Mouse (Mus musculus) MEL (cell line): ENCODE measurements around the gene Rps6ka1. TPM values are rescaled to one million over a fixed set of nuclear protein-coding genes. Genes with fewer than 3 reads are reported as not detected.

Source experiments
- DNase-seq: peaks from one replicate; pipeline ENCODE4 v3.0.0; 2011; ENCODE audit warnings: low read depth, low spot score
- H3K27ac ChIP-seq: 2 replicates; pipeline ENCODE4 v1.5.1; 2012; ENCODE audit warnings: low read depth, mild to moderate bottlenecking, control low read depth, low read length, moderate library complexity; ENCODE audit not compliant: control insufficient read depth
- H3K27me3 ChIP-seq, 2 experiments: fragments of 150-350 bp in 1 of 2; sonication (generic) in 1 of 2; 2 replicates each; pipeline ENCODE4 v1.6.1; 2012; ENCODE audit warnings: low read length in 2 of 2, mild to moderate bottlenecking in 2 of 2, improper control_type of control experiment in 1 of 2, moderate library complexity in 1 of 2; ENCODE audit not compliant: insufficient read depth in 2 of 2, control insufficient read depth in 1 of 2
- H3K36me3 ChIP-seq, 2 experiments: 2 replicates each; pipeline ENCODE4 v1.6.1; 2012 to 2014; ENCODE audit warnings: low read length in 2 of 2, improper control_type of control experiment in 1 of 2, inconsistent platforms in 1 of 2, mild to moderate bottlenecking in 1 of 2; ENCODE audit not compliant: insufficient read depth in 2 of 2, control insufficient read depth in 1 of 2
- H3K4me1 ChIP-seq, 2 experiments: fragments of 150-350 bp in 1 of 2; sonication (generic) in 1 of 2; 2 replicates each; pipeline ENCODE4 v1.6.1; 2012; ENCODE audit warnings: low read length in 2 of 2, improper control_type of control experiment in 1 of 2, mild to moderate bottlenecking in 1 of 2; ENCODE audit not compliant: insufficient read depth in 2 of 2, control insufficient read depth in 1 of 2
- H3K4me3 ChIP-seq, 2 experiments: fragments of 150-350 bp in 1 of 2; sonication (generic) in 1 of 2; 2 replicates each; pipeline ENCODE4 v1.5.1; 2012; ENCODE audit warnings: low read depth in 2 of 2, low read length in 2 of 2, mild to moderate bottlenecking in 2 of 2, moderate library complexity in 2 of 2, control low read depth in 1 of 2, improper control_type of control experiment in 1 of 2; ENCODE audit not compliant: control insufficient read depth in 1 of 2, insufficient read depth in 1 of 2
- H3K79me2 ChIP-seq: 2 replicates; pipeline ENCODE4 v1.6.1; 2012; ENCODE audit warnings: mild to moderate bottlenecking, low read length, moderate library complexity; ENCODE audit not compliant: control insufficient read depth, poor library complexity, insufficient read depth
- H3K9ac ChIP-seq: 2 replicates; pipeline ENCODE4 v1.6.1; 2012; ENCODE audit warnings: low read depth, mild to moderate bottlenecking, control low read depth, low read length, moderate library complexity; ENCODE audit not compliant: control insufficient read depth, poor library complexity, severe bottlenecking
- H3K9me3 ChIP-seq: fragments of 150-350 bp; sonication (generic); replicated peaks from 2 replicates; pipeline ENCODE4 v1.6.1; 2012; ENCODE audit warnings: mild to moderate bottlenecking, low read length, improper control_type of control experiment, moderate library complexity; ENCODE audit not compliant: insufficient read depth
- BHLHE40 ChIP-seq: IDR thresholded peaks from 2 replicates; pipeline ENCODE4 v1.6.1; 2012; ENCODE audit warnings: low read depth, mild to moderate bottlenecking, inconsistent platforms, low read length, improper control_type of control experiment, borderline replicate concordance
- CHD1 ChIP-seq: IDR thresholded peaks from 2 replicates; pipeline ENCODE4 v1.6.1; 2012; ENCODE audit warnings: low read depth, mild to moderate bottlenecking, inconsistent platforms, low read length, improper control_type of control experiment
- CHD2 ChIP-seq: IDR thresholded peaks from 2 replicates; pipeline ENCODE4 v1.6.1; 2011; ENCODE audit warnings: low read length, improper control_type of control experiment
- CTCF ChIP-seq, 3 experiments: IDR thresholded peaks in 2 of 3; conservative IDR thresholded peaks in 1 of 3; 2 replicates each; pipeline ENCODE4 v1.5.1; 2011 to 2012; ENCODE audit warnings: low read length in 3 of 3, low read depth in 2 of 3, mild to moderate bottlenecking in 2 of 3, improper control_type of control experiment in 1 of 3, inconsistent platforms in 1 of 3, mixed read lengths in 1 of 3, moderate library complexity in 1 of 3; ENCODE audit not compliant: control insufficient read depth in 1 of 3, insufficient read depth in 1 of 3, poor library complexity in 1 of 3, severe bottlenecking in 1 of 3
- ETS1 ChIP-seq: IDR thresholded peaks from 2 replicates; pipeline ENCODE4 v1.6.1; 2012; ENCODE audit warnings: low read depth, mild to moderate bottlenecking, inconsistent platforms, low read length, improper control_type of control experiment, moderate library complexity
- GABPA ChIP-seq: IDR thresholded peaks from 2 replicates; pipeline ENCODE4 v1.6.1; 2012; ENCODE audit warnings: low read depth, mild to moderate bottlenecking, inconsistent platforms, low read length, improper control_type of control experiment, moderate library complexity
- GATA1 ChIP-seq: IDR thresholded peaks from 2 replicates; pipeline ENCODE4 v1.6.1; 2011; ENCODE audit warnings: low read depth, low read length, improper control_type of control experiment
- JUND ChIP-seq: IDR thresholded peaks from 2 replicates; pipeline ENCODE4 v1.6.1; 2011; ENCODE audit warnings: low read depth, mild to moderate bottlenecking, improper control_type of control experiment, low read length
- MAX ChIP-seq: IDR thresholded peaks from 2 replicates; pipeline ENCODE4 v1.6.1; 2011; ENCODE audit warnings: low read length, improper control_type of control experiment
- MAZ ChIP-seq: IDR thresholded peaks from 2 replicates; pipeline ENCODE4 v1.6.1; 2012; ENCODE audit warnings: low read depth, mild to moderate bottlenecking, inconsistent platforms, low read length, improper control_type of control experiment
- MEF2A ChIP-seq: IDR thresholded peaks from 2 replicates; pipeline ENCODE4 v1.6.1; 2014; ENCODE audit warnings: low read depth, mild to moderate bottlenecking, inconsistent platforms, low read length, improper control_type of control experiment; ENCODE audit not compliant: poor library complexity, insufficient replicate concordance, severe bottlenecking; ENCODE audit errors: extremely low read depth
- MXI1 ChIP-seq: IDR thresholded peaks from 2 replicates; pipeline ENCODE4 v1.6.1; 2011; ENCODE audit warnings: mild to moderate bottlenecking, low read depth, low read length, improper control_type of control experiment
- MYB ChIP-seq: IDR thresholded peaks from 2 replicates; pipeline ENCODE4 v1.6.1; 2011; ENCODE audit warnings: mild to moderate bottlenecking, low read depth, low read length, improper control_type of control experiment
- NELFE ChIP-seq: IDR thresholded peaks from 2 replicates; pipeline ENCODE4 v1.6.1; 2011; ENCODE audit warnings: low read depth, low read length, improper control_type of control experiment
- NRF1 ChIP-seq: IDR thresholded peaks from 2 replicates; pipeline ENCODE4 v1.6.1; 2014; ENCODE audit warnings: low read depth, mild to moderate bottlenecking, inconsistent platforms, low read length, improper control_type of control experiment, moderate library complexity; ENCODE audit not compliant: poor library complexity, insufficient read depth, severe bottlenecking
- POLR2AphosphoS5 ChIP-seq: IDR thresholded peaks from 2 replicates; pipeline ENCODE4 v1.6.1; 2012; ENCODE audit warnings: low read depth, borderline replicate concordance, mild to moderate bottlenecking, inconsistent platforms, low read length, moderate library complexity, mixed read lengths
- SMC3 ChIP-seq: IDR thresholded peaks from 2 replicates; pipeline ENCODE4 v1.6.1; 2011; ENCODE audit warnings: low read depth, low read length, improper control_type of control experiment
- TCF12 ChIP-seq: IDR thresholded peaks from 2 replicates; pipeline ENCODE4 v1.6.1; 2014; ENCODE audit warnings: low read depth, mild to moderate bottlenecking, inconsistent platforms, low read length, improper control_type of control experiment, moderate library complexity
- USF1 ChIP-seq: IDR thresholded peaks from 2 replicates; pipeline ENCODE4 v1.6.1; 2014; ENCODE audit warnings: low read depth, mild to moderate bottlenecking, inconsistent platforms, low read length, improper control_type of control experiment, moderate library complexity
- ZC3H11A ChIP-seq: IDR thresholded peaks from 2 replicates; pipeline ENCODE4 v1.6.1; 2012; ENCODE audit warnings: low read depth, mild to moderate bottlenecking, inconsistent platforms, low read length, improper control_type of control experiment
- ZKSCAN1 ChIP-seq: IDR thresholded peaks from 2 replicates; pipeline ENCODE4 v1.6.1; 2012; ENCODE audit warnings: low read depth, mild to moderate bottlenecking, inconsistent platforms, low read length, improper control_type of control experiment, moderate library complexity
- ZMIZ1 ChIP-seq: IDR thresholded peaks from 2 replicates; pipeline ENCODE4 v1.6.1; 2012; ENCODE audit warnings: low read depth, mild to moderate bottlenecking, inconsistent platforms, low read length, improper control_type of control experiment, moderate library complexity
- ZNF384 ChIP-seq: IDR thresholded peaks from 2 replicates; pipeline ENCODE4 v1.6.1; 2012; ENCODE audit warnings: low read depth, mild to moderate bottlenecking, inconsistent platforms, low read length, improper control_type of control experiment
- polyA plus RNA-seq, 2 experiments: library from polyadenylated mRNA; stranded (reverse) in 1 of 2; unstranded in 1 of 2; fragments of >175 nt in 1 of 2; fragments of >200 nt in 1 of 2; gene quantifications; 2 replicates each; pipeline versions ENCODE4 v1.2.1 to v1.2.4; 2012; ENCODE audit warnings: low replicate concordance in 2 of 2, low read depth in 1 of 2; ENCODE audit not compliant: insufficient read length in 2 of 2, insufficient read depth in 1 of 2, missing spikeins in 1 of 2
- total RNA-seq: library from RNA; depleted of rRNA; stranded (reverse); fragments of 300-350 nt; gene quantifications from 2 replicates; pipeline ENCODE4 v1.2.3, GENCODE M21; 2012

Gene Rps6ka1
- total and polyA plus RNA-seq, 3 experiments: 45.3 to 68.9 TPM; not detected in 1

- Histone ChIP-seq H3K4me1 (no peaks in the 10 kb centered on the region), H3K4me3 (no peak overlapping the region), H3K9me3 (no peaks in the 10 kb centered on the region)
- no peak for DNase-seq
- TF ChIP-seq SMC3 (0 out of 2 replicates have a peak, but pooled peaks have one; percentile 3), USF1 (no peak), JUND (no peak), MYB (no peak), CTCF (IDR thresholded peaks at IDR 0.05 in 2 of 3, conservative IDR thresholded peaks at IDR 0.05 in 1 of 3; ENCODE audit: control insufficient read depth in 1 of 3, insufficient read depth in 1 of 3, low read depth in 2 of 3, low read length in 3 of 3, poor library complexity in 1 of 3, severe bottlenecking in 1 of 3) (peak in 2 of 3 experiments; percentile 17 to 32; a peak in 2 of 6 replicates)
- TF ChIP-seq, all 39 proteins: peak for 2
- H3K36me3 ChIP-seq: no peaks in the 10 kb centered on the region; a peak in 2 of 4 replicates
- peaks cover 1% of the 10 kb centered on the region; the same call in 1 of the 2 replicates for H3K79me2 ChIP-seq
- no peak overlapping the region for H3K9ac ChIP-seq
- no peak overlapping the region for H3K27ac ChIP-seq
- no peaks in the 10 kb centered on the region for H3K27me3 ChIP-seq
Observed at GRCm38 (mm10) chr4:133857527-133857926, 30.1 kb downstream of the Rps6ka1 start.

- no peak overlapping the region for H3K4me3 ChIP-seq
- H3K9ac ChIP-seq: no peak overlapping the region
- peaks cover 1% of the 10 kb centered on the region; the same call in 1 of the 2 replicates for H3K79me2 ChIP-seq
- H3K27ac ChIP-seq: no peak overlapping the region
- no peaks in the 10 kb centered on the region for H3K9me3 ChIP-seq
- no peak for DNase-seq
- no peaks in the 10 kb centered on the region; a peak in 2 of 4 replicates for H3K36me3 ChIP-seq
- no peaks in the 10 kb centered on the region for H3K27me3 ChIP-seq
- TF ChIP-seq NRF1: no peak
- peak; percentile 61; the same call in 1 of the 2 replicates for TF ChIP-seq ZNF384
- no peaks in the 10 kb centered on the region for H3K4me1 ChIP-seq
Observed at GRCm38 (mm10) chr4:133854621-133855020, 33.0 kb downstream of the Rps6ka1 start.

GRCm38 (mm10) chr4:133853630-133854029 is 34.0 kb downstream of the Rps6ka1 start:
- H3K9ac ChIP-seq: no peak overlapping the region
- no peak for DNase-seq
- no peaks in the 10 kb centered on the region for H3K9me3 ChIP-seq
- no peak for TF ChIP-seq ZNF384
- no peak for TF ChIP-seq GATA1
- TF ChIP-seq POLR2AphosphoS5: no peak
- TF ChIP-seq MAX: no peak
- no peak for TF ChIP-seq GABPA
- TF ChIP-seq TCF12: no peak
- no peak for TF ChIP-seq SMC3
- no peak for TF ChIP-seq ZMIZ1
- no peak for TF ChIP-seq MEF2A
- TF ChIP-seq BHLHE40: no peak
- no peak for TF ChIP-seq ETS1
- TF ChIP-seq ZC3H11A: no peak
- no peak for TF ChIP-seq CHD1
- no peak for TF ChIP-seq MXI1
- no peak for TF ChIP-seq MAZ
- no peak for TF ChIP-seq ZKSCAN1
- TF ChIP-seq USF1: no peak
- no peak for TF ChIP-seq CTCF (IDR thresholded peaks at IDR 0.05 in 2 of 3, conservative IDR thresholded peaks at IDR 0.05 in 1 of 3; ENCODE audit: control insufficient read depth in 1 of 3, insufficient read depth in 1 of 3, low read depth in 2 of 3, low read length in 3 of 3, poor library complexity in 1 of 3, severe bottlenecking in 1 of 3)
- TF ChIP-seq CHD2: no peak
- TF ChIP-seq NELFE: no peak
- H3K36me3 ChIP-seq: no peaks in the 10 kb centered on the region; a peak in 2 of 4 replicates
- H3K27ac ChIP-seq: no peak overlapping the region
- peaks cover 1% of the 10 kb centered on the region; the same call in 1 of the 2 replicates for H3K79me2 ChIP-seq
- no peaks in the 10 kb centered on the region for H3K27me3 ChIP-seq
- H3K4me1 ChIP-seq: no peaks in the 10 kb centered on the region
- H3K4me3 ChIP-seq: no peak overlapping the region
